Mouse (Mus musculus) cerebellum, adult 2 months (tissue): ENCODE data around the gene 1700001L19Rik. TPM values are rescaled to one million over a fixed set of nuclear protein-coding genes. Genes with fewer than 3 reads are reported as not detected.

Experiments used
- DNase-seq, 2 experiments: peaks; one replicate each; pipeline ENCODE4 v3.0.0; 2021
- H3K27ac ChIP-seq: fragments of 200-500 bp; 2 replicates; pipeline ENCODE4 v1.5.1; 2012; ENCODE audit warnings: low read length, control low read depth, inconsistent platforms; ENCODE audit not compliant: insufficient read depth
- H3K27me3 ChIP-seq: fragments of 200-500 bp; 2 replicates; pipeline ENCODE4 v1.6.1; 2012; ENCODE audit warnings: inconsistent platforms, mild to moderate bottlenecking, low read length, moderate library complexity; ENCODE audit not compliant: control insufficient read depth, insufficient read depth
- H3K4me1 ChIP-seq: fragments of 200-500 bp; 2 replicates; pipeline ENCODE4 v1.6.1; 2011; ENCODE audit warnings: low read length; ENCODE audit not compliant: control insufficient read depth, insufficient read depth
- H3K4me3 ChIP-seq: fragments of 200-500 bp; replicated peaks from 2 replicates; pipeline ENCODE3; 2011; ENCODE audit warnings: mild to moderate bottlenecking, low read depth, low read length, control low read depth; ENCODE audit not compliant: insufficient read depth
- CTCF ChIP-seq: fragments of 200-500 bp; IDR thresholded peaks from 2 replicates; pipeline ENCODE4 v1.5.1; 2011; ENCODE audit warnings: low read depth, mild to moderate bottlenecking, control low read depth, low read length, moderate library complexity, borderline replicate concordance; ENCODE audit not compliant: insufficient read depth
- POLR2A ChIP-seq: fragments of 200-500 bp; IDR thresholded peaks from 2 replicates; pipeline ENCODE4 v1.6.1; 2011; ENCODE audit warnings: low read length, control low read depth, borderline replicate concordance; ENCODE audit not compliant: insufficient read depth
- WGBS: fragments of 180-500 bp; shearing (Covaris S2); methylation state at CpG from one replicate; pipeline ENCODE4 v1.1.7; 2018; 5-methylcytosine and 5-hydroxymethylcytosine counted together
- polyA plus RNA-seq: library from polyadenylated mRNA; depleted of rRNA; stranded (reverse); fragments of >200 nt; gene quantifications from 2 replicates; pipeline ENCODE4 v1.2.3, GENCODE M21; 2012

The 1700001L19Rik gene
- polyA plus RNA-seq, 1 experiment: 3.3 TPM

DNA sequence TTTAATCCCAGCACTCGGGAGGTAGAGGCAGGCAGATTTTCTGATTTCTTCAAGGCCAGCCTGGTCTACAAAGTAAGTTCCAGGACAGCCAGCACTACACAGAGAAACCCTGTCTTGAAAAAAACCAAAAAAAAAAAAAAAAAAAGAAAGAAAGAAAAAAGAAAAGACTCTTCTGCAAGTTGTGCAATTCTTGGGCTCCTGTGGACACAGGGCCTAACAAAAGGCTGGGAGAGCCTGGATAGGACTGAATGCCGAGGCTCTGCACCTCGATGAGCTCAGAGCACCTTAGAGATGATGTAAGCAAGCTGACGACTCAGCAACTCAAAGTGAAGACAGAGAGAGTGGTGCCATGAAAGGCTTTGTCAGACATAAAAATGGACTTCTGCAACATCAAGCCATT lies 22.8 kb upstream of the 1700001L19Rik start:
- 79% methylated on average over 4 of the region's 4 CpGs for whole genome bisulfite sequencing
- no peak for TF ChIP-seq POLR2A
- TF ChIP-seq CTCF: no peak
- Histone ChIP-seq H3K27ac (no peak overlapping the region), H3K27me3 (no peaks in the 10 kb centered on the region), H3K4me3 (no peak overlapping the region), H3K4me1 (no peaks in the 10 kb centered on the region)
- DNase-seq: no peak

DNA sequence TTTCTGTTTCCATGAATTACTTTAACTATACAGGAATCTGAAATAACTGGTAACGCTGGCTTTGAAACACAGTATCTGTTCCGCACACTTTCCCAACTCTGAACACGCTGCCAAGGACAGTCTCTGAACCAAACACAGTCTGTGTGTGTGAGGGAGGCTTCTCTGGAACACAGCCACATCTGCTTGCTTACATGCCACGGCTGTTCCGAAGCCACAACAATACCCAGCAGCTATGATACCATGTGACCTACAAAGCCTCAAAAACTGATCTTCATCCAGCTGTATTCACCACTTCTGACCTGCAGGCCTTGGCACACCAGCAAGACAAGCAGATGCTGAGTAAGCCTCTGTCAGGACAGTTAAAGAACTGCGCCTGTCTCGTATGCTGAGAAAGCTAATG lies 19.3 kb upstream of the 1700001L19Rik start:
- H3K27ac ChIP-seq: no peak overlapping the region
- no peaks in the 10 kb centered on the region; the same call in 1 of the 2 replicates for H3K4me1 ChIP-seq
- DNase-seq: no peak
- no peaks in the 10 kb centered on the region for H3K27me3 ChIP-seq
- no peak overlapping the region for H3K4me3 ChIP-seq
- TF ChIP-seq CTCF: no peak
- no peak for TF ChIP-seq POLR2A
- WGBS: 57% methylated on average over 7 of the region's 7 CpGs

- TF ChIP-seq CTCF (no peak), POLR2A (no peak)
- no peaks in the 10 kb centered on the region; the same call in 1 of the 2 replicates for H3K4me1 ChIP-seq
- H3K27me3 ChIP-seq: no peaks in the 10 kb centered on the region
- H3K4me3 ChIP-seq: peak overlapping the region; percentile 86
- DNase-seq: no peak
- 19% methylated on average over 14 of the region's 14 CpGs for WGBS
- no peak overlapping the region for H3K27ac ChIP-seq
Observed at GRCm38 (mm10) chr13:68581086-68581740, 16.0 kb upstream of the 1700001L19Rik start.

- peak within 1 kb of the TSS; percentile 86 for H3K4me3 ChIP-seq
- H3K27ac ChIP-seq: peak within 1 kb of the TSS; percentile 9; the same call in 1 of the 2 replicates
- WGBS: 1% methylated on average over 81 of the region's 81 CpGs
- H3K4me1 ChIP-seq: no peaks in the 10 kb centered on the region; the same call in 1 of the 2 replicates
- DNase-seq: peak; percentile 98 to 99
- TF ChIP-seq CTCF (no peak), POLR2A (peak; percentile 90)
- H3K27me3 ChIP-seq: no peaks in the 10 kb centered on the region
Observed at GRCm38 (mm10) chr13:68581747-68582516, 15.3 kb upstream of the 1700001L19Rik start, which contains the start of the genes Mtrr and Fastkd3. Mtrr (minus strand) TSS chr13:68582149. Fastkd3 (plus strand) TSS chr13:68582234.

- WGBS: under 1% methylated on average over 11 of the region's 11 CpGs
- DNase-seq: no peak
- H3K4me3 ChIP-seq: peak overlapping the region; percentile 86
- TF ChIP-seq POLR2A (no peak), CTCF (no peak)
- H3K27ac ChIP-seq: peak overlapping the region; percentile 9; the same call in 1 of the 2 replicates
- no peaks in the 10 kb centered on the region; the same call in 1 of the 2 replicates for H3K4me1 ChIP-seq
- no peaks in the 10 kb centered on the region for H3K27me3 ChIP-seq
Observed at GRCm38 (mm10) chr13:68582517-68582780, 14.8 kb upstream of the 1700001L19Rik start.

DNA sequence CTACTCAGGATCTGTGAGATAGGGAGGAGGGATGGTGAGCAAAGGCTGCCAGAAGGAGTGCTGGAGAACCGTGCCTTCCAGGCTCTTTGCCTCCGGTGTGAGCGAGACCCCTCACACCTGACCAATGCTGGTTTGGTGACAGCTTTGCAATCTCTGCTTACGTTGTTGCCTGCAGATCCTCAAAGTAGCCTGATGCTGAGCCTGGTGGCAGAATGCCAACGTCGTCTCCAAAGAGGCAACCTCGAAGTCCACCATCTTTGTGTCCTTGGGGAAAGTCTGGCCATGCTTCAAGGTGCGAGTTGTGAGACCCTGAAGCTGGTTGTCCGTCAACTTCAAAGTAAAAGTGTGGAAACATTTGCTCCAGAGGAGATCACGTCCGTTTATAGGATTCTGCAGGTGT lies 13.3 kb upstream of the 1700001L19Rik start:
- Histone ChIP-seq H3K4me1 (no peaks in the 10 kb centered on the region; the same call in 1 of the 2 replicates), H3K27me3 (no peaks in the 10 kb centered on the region), H3K4me3 (no peak overlapping the region), H3K27ac (no peak overlapping the region)
- WGBS: 86% methylated on average over 11 of the region's 11 CpGs
- DNase-seq: peak; percentile 13 to 24
- no peak for TF ChIP-seq CTCF
- no peak for TF ChIP-seq POLR2A

DNA sequence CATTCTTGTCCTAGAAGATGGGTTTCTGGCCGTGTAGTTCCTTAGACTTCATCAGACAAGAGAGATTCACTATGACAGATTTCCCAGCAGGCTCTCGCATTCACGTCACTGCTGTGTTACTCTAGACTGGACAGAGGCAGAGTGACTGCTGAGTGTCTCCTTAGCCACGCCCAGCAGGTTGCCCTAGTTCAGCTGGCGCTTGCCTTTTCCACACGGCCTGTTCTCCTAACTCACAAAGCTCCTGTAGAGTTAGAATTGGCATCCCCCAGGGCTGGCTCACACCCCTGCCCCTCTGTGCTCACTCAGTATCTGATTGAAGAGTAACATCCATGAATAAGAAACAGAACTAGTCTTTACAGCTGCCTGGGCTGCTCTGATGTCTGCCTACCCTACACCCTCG lies 11.8 kb upstream of the 1700001L19Rik start:
- TF ChIP-seq CTCF (no peak), POLR2A (no peak)
- WGBS: 37% methylated on average over 7 of the region's 7 CpGs
- no peak for DNase-seq
- Histone ChIP-seq H3K4me3 (no peak overlapping the region), H3K27me3 (no peaks in the 10 kb centered on the region), H3K4me1 (no peaks in the 10 kb centered on the region; the same call in 1 of the 2 replicates), H3K27ac (no peak overlapping the region)

- TF ChIP-seq POLR2A (no peak), CTCF (no peak)
- DNase-seq: no peak
Observed at GRCm38 (mm10) chr13:68588352-68588751, 8.9 kb upstream of the 1700001L19Rik start.

More at GRCm38 (mm10) chr13:68588352-68588751, 8.9 kb upstream of the 1700001L19Rik start:
- H3K27ac ChIP-seq: no peak overlapping the region
- no peaks in the 10 kb centered on the region for H3K4me1 ChIP-seq
- H3K27me3 ChIP-seq: no peaks in the 10 kb centered on the region
- H3K4me3 ChIP-seq: no peak overlapping the region
